Mouse (Mus musculus) cerebral cortex, adult 2 months (tissue): ENCODE data around the gene Cfap161.

Experiments used
- WGBS: fragments of 180-500 bp; shearing (Covaris S2); methylation state at CpG from one replicate; pipeline ENCODE4 v1.1.7; 2018; 5-methylcytosine and 5-hydroxymethylcytosine counted together

The Cfap161 gene

GRCm38 (mm10) chr7:83739680-83740310 is 54.9 kb downstream of the Cfap161 start:
- WGBS, result 72% methylated on average over 7 of the region's 7 CpGs

- 69% methylated on average over 10 of the region's 10 CpGs for WGBS
These were observed 55.8 kb downstream of the Cfap161 start for GRCm38 (mm10) chr7:83738623-83739462.

GRCm38 (mm10) chr7:83737914-83738490 is 56.7 kb downstream of the Cfap161 start:
- WGBS, result 78% methylated on average over 6 of the region's 6 CpGs

GRCm38 (mm10) chr7:83736341-83737115 is 58.2 kb downstream of the Cfap161 start:
- 93% methylated on average over 6 of the region's 6 CpGs for WGBS

GRCm38 (mm10) chr7:83735108-83735781 is 59.4 kb downstream of the Cfap161 start:
- WGBS, result 91% methylated on average over 7 of the region's 7 CpGs

- 86% methylated on average over 6 of the region's 6 CpGs for WGBS
These were observed 60.0 kb downstream of the Cfap161 start for GRCm38 (mm10) chr7:83734671-83735082.

GRCm38 (mm10) chr7:83734246-83734645 is 60.4 kb downstream of the Cfap161 start:
- 95% methylated on average over 3 of the region's 3 CpGs for WGBS

GRCm38 (mm10) chr7:83732781-83733180 is 61.9 kb downstream of the Cfap161 start:
- 96% methylated on average over 3 of the region's 3 CpGs for WGBS

- 65% methylated on average over 15 of the region's 15 CpGs for WGBS
These were observed 62.6 kb downstream of the Cfap161 start for GRCm38 (mm10) chr7:83731961-83732666.

- 87% methylated on average over 6 of the region's 6 CpGs for WGBS
These were observed 63.4 kb downstream of the Cfap161 start for GRCm38 (mm10) chr7:83731297-83731696.

- WGBS, result 89% methylated on average over 5 of the region's 5 CpGs
These were observed 67.6 kb downstream of the Cfap161 start for GRCm38 (mm10) chr7:83726936-83727632.

- WGBS, result 64% methylated on average over 2 of the region's 2 CpGs
These were observed 70.1 kb downstream of the Cfap161 start for GRCm38 (mm10) chr7:83724541-83724940.
